Mouse (Mus musculus): Measurements from ENCODE around the gene Kctd19.

Kctd19 gene

GRCm38 (mm10) chr8:105339886-105340635 lies 73.2 kb downstream of the Kctd19 start:
- DNase-seq (ENCODE audit: extremely low spot score, low read depth, low spot score) = no peak

GRCm38 (mm10) chr8:105338992-105339391 lies 74.3 kb downstream of the Kctd19 start:
- no peak for DNase-seq (ENCODE audit: extremely low spot score, low read depth, low spot score)

GRCm38 (mm10) chr8:105336373-105337130 lies 76.8 kb downstream of the Kctd19 start:
- no peak for DNase-seq (ENCODE audit: extremely low spot score, low read depth, low spot score)
